Mouse (Mus musculus): ENCODE results near the gene Pbxip1. TPM values are rescaled to one million over a fixed set of nuclear protein-coding genes. Genes with fewer than 3 reads are reported as not detected.
"Not testable (repeated sequence)": the region's sequence is repeated elsewhere in the genome, so short reads cannot be mapped to it uniquely, and the experiment has no call there.

The Pbxip1 gene
- polyA plus RNA-seq, 1 experiment from 2014 or later: 51.2 TPM

GRCm38 (mm10) chr3:89425141-89425525, 11.4 kb upstream of the Pbxip1 start:
- no peak overlapping the region for H3K27ac ChIP-seq (ENCODE audit: low read length)
- WGBS: 73% methylated on average over 5 of the region's 5 CpGs
- ATAC-seq (ENCODE audit: insufficient read depth, low FRiP score): no peak
- no peak overlapping the region for H3K9ac ChIP-seq (ENCODE audit: low read length)
- H3K4me1 ChIP-seq (ENCODE audit: control insufficient read depth, insufficient read depth, low read length): peaks cover 36% of the 10 kb centered on the region
- H3K4me2 ChIP-seq (ENCODE audit: low read depth, low read length): no peak overlapping the region
- H3K4me3 ChIP-seq (replicated peaks; ENCODE audit: low read length): no peak overlapping the region
- 0 out of 2 replicates have a peak, but pooled peaks cover 7% of the 10 kb centered on the region for H3K36me3 ChIP-seq (ENCODE audit: control insufficient read depth, insufficient read depth, low read length)
- no peaks in the 10 kb centered on the region for H3K9me3 ChIP-seq (replicated peaks; ENCODE audit: control insufficient read depth, low read length)
- no peaks in the 10 kb centered on the region for H3K27me3 ChIP-seq (ENCODE audit: control insufficient read depth, insufficient read depth, low read length)

GRCm38 (mm10) chr3:89425876-89426275, 10.6 kb upstream of the Pbxip1 start:
- H3K27me3 ChIP-seq (ENCODE audit: control insufficient read depth, insufficient read depth, low read length): no peaks in the 10 kb centered on the region
- no peak for ATAC-seq (ENCODE audit: insufficient read depth, low FRiP score)
- no peak overlapping the region for H3K27ac ChIP-seq (ENCODE audit: low read length)
- H3K9ac ChIP-seq (ENCODE audit: low read length): no peak overlapping the region
- no peak overlapping the region for H3K4me3 ChIP-seq (replicated peaks; ENCODE audit: low read length)
- 87% methylated on average over 4 of the region's 4 CpGs for WGBS
- H3K4me2 ChIP-seq (ENCODE audit: low read depth, low read length): no peak overlapping the region
- H3K9me3 ChIP-seq (replicated peaks; ENCODE audit: control insufficient read depth, low read length): no peaks in the 10 kb centered on the region
- 0 out of 2 replicates have a peak, but pooled peaks cover 7% of the 10 kb centered on the region for H3K36me3 ChIP-seq (ENCODE audit: control insufficient read depth, insufficient read depth, low read length)
- peaks cover 31% of the 10 kb centered on the region for H3K4me1 ChIP-seq (ENCODE audit: control insufficient read depth, insufficient read depth, low read length)

- H3K9ac ChIP-seq (ENCODE audit: low read length); H3K4me2 ChIP-seq (ENCODE audit: low read depth, low read length); H3K9me3 ChIP-seq (replicated peaks; ENCODE audit: control insufficient read depth, low read length); ATAC-seq (ENCODE audit: insufficient read depth, low FRiP score); H3K27ac ChIP-seq (ENCODE audit: low read length); H3K27me3 ChIP-seq (ENCODE audit: control insufficient read depth, insufficient read depth, low read length); H3K4me3 ChIP-seq (replicated peaks; ENCODE audit: low read length): not testable (repeated sequence)
- Histone ChIP-seq H3K36me3 (ENCODE audit: control insufficient read depth, insufficient read depth, low read length) (peaks cover 14% of the 10 kb centered on the region), H3K4me1 (ENCODE audit: control insufficient read depth, insufficient read depth, low read length) (peaks cover 17% of the 10 kb centered on the region)
- 86% methylated on average over 7 of the region's 7 CpGs for WGBS
These were observed 7.5 kb upstream of the Pbxip1 start for GRCm38 (mm10) chr3:89429021-89429420.

- Histone ChIP-seq H3K9ac (ENCODE audit: low read length) (peak within 1 kb of the TSS; percentile 95), H3K36me3 (ENCODE audit: control insufficient read depth, insufficient read depth, low read length) (peaks cover 14% of the 10 kb centered on the region), H3K4me3 (replicated peaks; ENCODE audit: low read length) (peak within 1 kb of the TSS; percentile 78), H3K9me3 (replicated peaks; ENCODE audit: control insufficient read depth, low read length) (no peaks in the 10 kb centered on the region), H3K27ac (ENCODE audit: low read length) (peak within 1 kb of the TSS; percentile 93), H3K4me1 (ENCODE audit: control insufficient read depth, insufficient read depth, low read length) (peaks cover 8% of the 10 kb centered on the region), H3K4me2 (ENCODE audit: low read depth, low read length) (peak within 1 kb of the TSS; percentile 78), H3K27me3 (ENCODE audit: control insufficient read depth, insufficient read depth, low read length) (no peaks in the 10 kb centered on the region)
- 2% methylated on average over 68 of the region's 68 CpGs for WGBS
- ATAC-seq (ENCODE audit: insufficient read depth, low FRiP score): peak; percentile 98
These were observed 6.0 kb upstream of the Pbxip1 start, which contains the start of gene Pygo2 for GRCm38 (mm10) chr3:89430171-89431159. Gene Pygo2 (plus strand): TSS chr3:89430214.

GRCm38 (mm10) chr3:89432606-89433005, 3.9 kb upstream of the Pbxip1 start:
- H3K4me2 ChIP-seq (ENCODE audit: low read depth, low read length): no peak overlapping the region
- no peak overlapping the region for H3K9ac ChIP-seq (ENCODE audit: low read length)
- 90% methylated on average over 8 of the region's 8 CpGs for WGBS
- H3K4me3 ChIP-seq (replicated peaks; ENCODE audit: low read length): no peak overlapping the region
- H3K27me3 ChIP-seq (ENCODE audit: control insufficient read depth, insufficient read depth, low read length): no peaks in the 10 kb centered on the region
- H3K9me3 ChIP-seq (replicated peaks; ENCODE audit: control insufficient read depth, low read length): no peaks in the 10 kb centered on the region
- peaks cover 16% of the 10 kb centered on the region for H3K4me1 ChIP-seq (ENCODE audit: control insufficient read depth, insufficient read depth, low read length)
- no peak overlapping the region for H3K27ac ChIP-seq (ENCODE audit: low read length)
- no peak for ATAC-seq (ENCODE audit: insufficient read depth, low FRiP score)
- H3K36me3 ChIP-seq (ENCODE audit: control insufficient read depth, insufficient read depth, low read length): peaks cover 9% of the 10 kb centered on the region

- H3K9ac ChIP-seq (ENCODE audit: low read length): no peak overlapping the region
- WGBS: 77% methylated on average over 11 of the region's 11 CpGs
- no peak overlapping the region for H3K4me3 ChIP-seq (replicated peaks; ENCODE audit: low read length)
- H3K27me3 ChIP-seq (ENCODE audit: control insufficient read depth, insufficient read depth, low read length): no peaks in the 10 kb centered on the region
- H3K36me3 ChIP-seq (ENCODE audit: control insufficient read depth, insufficient read depth, low read length): peaks cover 6% of the 10 kb centered on the region
- H3K4me2 ChIP-seq (ENCODE audit: low read depth, low read length): no peak overlapping the region
- peaks cover 16% of the 10 kb centered on the region for H3K4me1 ChIP-seq (ENCODE audit: control insufficient read depth, insufficient read depth, low read length)
- no peaks in the 10 kb centered on the region for H3K9me3 ChIP-seq (replicated peaks; ENCODE audit: control insufficient read depth, low read length)
- no peak overlapping the region for H3K27ac ChIP-seq (ENCODE audit: low read length)
- ATAC-seq (ENCODE audit: insufficient read depth, low FRiP score): no peak
These were observed 2.0 kb upstream of the Pbxip1 start for GRCm38 (mm10) chr3:89434532-89434931.

- Histone ChIP-seq H3K27ac (ENCODE audit: low read length) (no peak overlapping the region), H3K36me3 (ENCODE audit: control insufficient read depth, insufficient read depth, low read length) (peaks cover 6% of the 10 kb centered on the region), H3K4me3 (replicated peaks; ENCODE audit: low read length) (no peak overlapping the region), H3K9me3 (replicated peaks; ENCODE audit: control insufficient read depth, low read length) (no peaks in the 10 kb centered on the region), H3K9ac (ENCODE audit: low read length) (no peak overlapping the region), H3K27me3 (ENCODE audit: control insufficient read depth, insufficient read depth, low read length) (no peaks in the 10 kb centered on the region), H3K4me2 (ENCODE audit: low read depth, low read length) (no peak overlapping the region), H3K4me1 (ENCODE audit: control insufficient read depth, insufficient read depth, low read length) (peaks cover 16% of the 10 kb centered on the region)
- ATAC-seq (ENCODE audit: insufficient read depth, low FRiP score): no peak
- 61% methylated on average over 7 of the region's 7 CpGs for WGBS
These were observed 1.5 kb upstream of the Pbxip1 start for GRCm38 (mm10) chr3:89435041-89435440.

GRCm38 (mm10) chr3:89437269-89437668, 763 bp downstream of the Pbxip1 start:
- Histone ChIP-seq H3K4me1 (ENCODE audit: control insufficient read depth, insufficient read depth, low read length) (peaks cover 8% of the 10 kb centered on the region; the same call in 1 of the 2 replicates), H3K9ac (ENCODE audit: low read length) (peak overlapping the region; percentile 77), H3K36me3 (ENCODE audit: control insufficient read depth, insufficient read depth, low read length) (peaks cover 5% of the 10 kb centered on the region), H3K27me3 (ENCODE audit: control insufficient read depth, insufficient read depth, low read length) (no peaks in the 10 kb centered on the region), H3K9me3 (replicated peaks; ENCODE audit: control insufficient read depth, low read length) (no peaks in the 10 kb centered on the region), H3K4me3 (replicated peaks; ENCODE audit: low read length) (peak overlapping the region; percentile 61), H3K4me2 (ENCODE audit: low read depth, low read length) (peak overlapping the region; percentile 70), H3K27ac (ENCODE audit: low read length) (peak overlapping the region; percentile 81)
- ATAC-seq (ENCODE audit: insufficient read depth, low FRiP score): no peak
- WGBS: 27% methylated on average over 5 of the region's 5 CpGs

GRCm38 (mm10) chr3:89440691-89441090, 4.2 kb downstream of the Pbxip1 start:
- H3K9ac ChIP-seq (ENCODE audit: low read length): no peak overlapping the region
- ATAC-seq (ENCODE audit: insufficient read depth, low FRiP score): no peak
- H3K27me3 ChIP-seq (ENCODE audit: control insufficient read depth, insufficient read depth, low read length): no peaks in the 10 kb centered on the region
- 89% methylated on average over 2 of the region's 2 CpGs for WGBS
- H3K36me3 ChIP-seq (ENCODE audit: control insufficient read depth, insufficient read depth, low read length): 0 out of 2 replicates have a peak, but pooled peaks cover 4% of the 10 kb centered on the region
- H3K9me3 ChIP-seq (replicated peaks; ENCODE audit: control insufficient read depth, low read length): no peaks in the 10 kb centered on the region
- H3K4me2 ChIP-seq (ENCODE audit: low read depth, low read length): no peak overlapping the region
- peaks cover 8% of the 10 kb centered on the region; the same call in 1 of the 2 replicates for H3K4me1 ChIP-seq (ENCODE audit: control insufficient read depth, insufficient read depth, low read length)
- no peak overlapping the region for H3K27ac ChIP-seq (ENCODE audit: low read length)
- no peak overlapping the region for H3K4me3 ChIP-seq (replicated peaks; ENCODE audit: low read length)

Data from stomach, embryonic 16.5 days (tissue).